Mouse (Mus musculus) lung, embryonic 15.5 days (tissue): ENCODE results near the gene 1810024B03Rik. TPM values are rescaled to one million over a fixed set of nuclear protein-coding genes. Genes with fewer than 3 reads are reported as not detected.

ENCODE experiments used
- polyA plus RNA-seq: library from polyadenylated mRNA; unstranded; fragments of >200 nt; fragmentation: Nextera tagmentation; extraction: Ambion mirVana; gene quantifications from 2 replicates; pipeline ENCODE4 v1.2.1, GENCODE M21; 2015

Gene 1810024B03Rik
- polyA plus RNA-seq, 1 experiment from 2014 or later = 1.9 TPM

Other genes starting within 250 kb of the 1810024B03Rik start
- 9.1 and 11.3 TPM in 2 replicates for gene Ap4e1, start 199.6 kb downstream of the 1810024B03Rik start, polyA plus RNA-seq
- 52.9 and 54.2 TPM in 2 replicates for gene Blvra, start 137.6 kb downstream of the 1810024B03Rik start, polyA plus RNA-seq
- 109 and 113 TPM in 2 replicates for gene Ncaph, start 74.3 kb downstream of the 1810024B03Rik start, polyA plus RNA-seq
- 28.5 and 29.5 TPM in 2 replicates for gene Itpripl1, start 64.8 kb downstream of the 1810024B03Rik start, polyA plus RNA-seq
- gene Snrnp200, start 106 bp upstream of the 1810024B03Rik start, polyA plus RNA-seq = 53.8 and 54.0 TPM in 2 replicates
- gene Ciao1, start 39.5 kb upstream of the 1810024B03Rik start, polyA plus RNA-seq = 64.4 and 67.9 TPM in 2 replicates
- gene Tmem127, start 39.6 kb upstream of the 1810024B03Rik start, polyA plus RNA-seq = 27.8 and 30.9 TPM in 2 replicates
- gene Stard7, start 61.9 kb upstream of the 1810024B03Rik start, polyA plus RNA-seq = 68.6 and 71.0 TPM in 2 replicates
- 13.0 and 13.1 TPM in 2 replicates for gene Dusp2, start 127.9 kb upstream of the 1810024B03Rik start, polyA plus RNA-seq
- gene Astl, start 130.4 kb upstream of the 1810024B03Rik start, polyA plus RNA-seq = not detected in 2 replicates
- gene Adra2b, start 154.9 kb upstream of the 1810024B03Rik start, polyA plus RNA-seq = 0.18 and 0.41 TPM in 2 replicates
- 0.21 and 0.29 TPM in 2 replicates for gene Gpat2, start 216.9 kb upstream of the 1810024B03Rik start, polyA plus RNA-seq
- gene Fahd2a, start 236.3 kb upstream of the 1810024B03Rik start, polyA plus RNA-seq = 21.2 and 21.6 TPM in 2 replicates